Mouse (Mus musculus): ENCODE data around the gene Recql5. TPM values are rescaled to one million over a fixed set of nuclear protein-coding genes. Genes with fewer than 3 reads are reported as not detected.

Gene Recql5
- polyA plus RNA-seq (2012; fragmentation: generic; extraction: Trizol) = 10 to 100 TPM in 1 of 2 experiments, 1 to 10 TPM in 1; 8.6 to 17.7 TPM

DNA sequence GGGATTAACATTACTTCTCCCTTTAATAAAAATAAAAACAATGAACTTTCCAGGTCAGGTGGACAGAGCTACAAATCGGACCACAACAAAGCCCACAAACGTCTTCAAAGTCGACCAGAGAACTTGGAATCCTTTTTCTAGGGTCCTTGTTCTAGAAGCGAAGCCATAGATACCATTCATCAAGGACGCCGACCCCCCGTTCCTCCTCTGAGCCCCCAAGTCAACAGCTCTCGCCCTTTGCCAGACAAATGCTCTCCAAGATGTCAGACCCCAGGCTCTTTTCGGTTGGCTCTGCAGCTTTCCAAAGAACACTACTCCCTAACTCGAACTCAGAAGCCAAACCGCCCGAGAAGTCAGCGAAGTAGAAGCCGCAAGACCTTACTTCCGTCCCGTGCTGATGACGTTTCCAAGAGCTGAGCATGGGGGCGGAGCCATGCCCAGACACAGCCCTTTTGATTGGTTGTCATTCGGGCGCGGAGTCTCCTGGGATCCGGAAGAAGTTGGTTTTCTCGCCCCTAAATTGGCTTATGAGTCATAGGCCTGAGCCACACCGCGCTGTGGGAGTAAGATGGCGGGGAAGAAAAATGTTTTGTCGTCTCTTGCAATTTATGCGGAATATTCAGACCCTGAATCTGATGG is at the start of gene Recql5, which contains the start of gene Sap30bp:
TSS of gene Recql5 (minus strand) at position 370 of the 639 bp plus-strand sequence.
TSS of gene Sap30bp (plus strand) at position 175 of the 639 bp plus-strand sequence.

DNA sequence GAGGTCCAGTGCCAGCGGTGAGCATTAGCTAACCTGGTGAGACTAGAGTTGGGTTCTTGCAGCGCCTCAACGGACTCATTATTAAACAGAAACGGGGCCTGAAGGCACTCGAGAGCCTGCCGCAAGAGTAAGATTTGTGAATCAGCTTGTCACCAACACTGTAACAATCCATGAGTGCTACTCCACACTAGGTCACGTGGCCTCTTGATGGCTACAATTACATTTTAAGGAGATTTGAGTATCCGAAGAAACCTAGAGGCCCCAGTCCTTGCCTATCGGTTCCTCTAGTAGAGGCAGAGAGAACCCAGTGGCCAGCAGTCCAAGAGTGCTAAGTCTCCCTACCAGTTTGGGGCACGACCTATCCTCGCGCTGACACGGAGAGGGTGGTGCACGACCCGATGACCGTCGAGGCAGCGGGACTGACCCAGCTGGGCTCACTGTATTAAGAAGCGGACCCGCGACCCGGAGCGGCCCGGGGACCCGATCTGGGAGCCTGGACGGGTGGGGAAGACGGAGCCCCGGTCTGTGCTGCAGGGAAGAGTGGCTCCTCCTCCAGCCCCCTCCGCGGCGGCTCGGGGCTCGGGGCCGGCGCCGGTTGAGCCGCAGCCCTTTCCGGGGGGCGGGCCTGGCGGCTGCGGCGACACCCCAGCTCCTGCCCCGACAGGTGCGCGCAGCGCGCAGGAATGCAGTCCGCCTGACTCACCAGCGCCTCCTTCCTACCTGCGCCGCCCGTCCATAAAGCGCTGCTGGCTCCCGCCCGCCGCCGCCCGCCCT is 41.2 kb upstream of the Recql5 start, which contains the start of gene Itgb4:
TSS of gene Itgb4 (plus strand) at position 401 of the 774 bp plus-strand sequence.

GRCm38 (mm10) chr11:115911632-115912376 is 21.5 kb downstream of the Recql5 start, which contains the start of gene Smim6:
Gene Smim6, plus strand, starts transcription at chr11:115912017.

DNA sequence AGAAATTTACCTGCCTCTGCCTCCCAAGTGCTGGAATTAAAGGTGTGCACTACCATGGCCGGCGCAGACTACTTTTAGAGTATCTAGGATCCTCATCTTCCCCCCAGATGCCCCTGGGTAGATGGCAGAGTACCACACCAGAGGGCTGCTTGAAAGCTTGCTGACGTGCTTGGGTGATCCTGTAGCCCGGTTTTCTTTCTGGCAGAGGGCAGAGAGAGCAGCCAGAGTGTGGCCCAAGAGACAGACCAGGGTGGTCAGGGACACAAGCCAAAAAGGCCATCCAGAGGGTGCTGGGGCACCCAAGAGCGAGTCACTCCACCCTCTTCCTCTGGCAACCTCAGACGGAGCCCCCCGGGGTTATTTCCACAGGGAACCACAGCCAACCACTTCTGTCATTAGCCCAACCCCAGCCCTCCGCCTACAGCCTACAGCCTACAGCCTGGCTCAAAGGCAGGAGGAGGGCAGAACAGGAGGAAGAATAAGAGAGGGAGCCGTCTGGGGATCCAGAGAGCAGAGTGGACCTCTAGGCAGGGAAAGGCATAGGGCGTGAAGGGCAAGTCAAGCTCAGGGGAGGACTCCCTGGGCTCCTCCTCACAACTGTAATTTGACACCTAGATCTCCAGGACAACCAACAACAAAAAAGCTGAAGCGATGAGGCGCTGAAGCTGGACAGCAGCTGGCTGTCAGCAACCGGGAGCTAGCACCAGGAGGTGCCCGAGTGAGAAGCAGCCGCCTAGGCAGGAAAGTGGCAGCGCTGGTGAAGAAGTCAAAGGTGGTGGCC is 33.6 kb downstream of the Recql5 start, which contains the start of gene Smim5:
TSS of gene Smim5 (plus strand) at position 481 of the 781 bp plus-strand sequence.

DNA sequence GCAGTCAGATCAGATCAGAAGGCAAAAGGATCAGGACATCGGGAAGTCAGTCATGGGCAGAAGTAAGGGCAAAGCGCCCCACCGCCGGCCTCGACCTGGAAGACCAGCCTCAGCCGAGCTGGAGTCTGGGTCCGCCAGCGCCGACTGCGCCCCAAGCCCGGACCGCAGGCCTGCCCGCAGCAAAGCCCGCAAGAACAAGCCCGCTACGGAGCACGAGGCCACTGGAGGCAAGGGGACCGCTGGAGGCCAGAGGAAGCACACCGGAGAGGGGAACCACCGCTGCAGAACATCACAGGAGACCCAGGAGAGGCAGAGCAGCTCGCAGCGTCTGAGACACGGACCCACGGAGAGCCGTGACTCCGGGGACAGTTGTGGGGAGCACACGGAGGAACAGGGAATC is 74.9 kb downstream of the Recql5 start, which contains the start of gene Myo15b:
TSS of gene Myo15b (plus strand) at position 53 of the 400 bp plus-strand sequence.

Other genes starting within 250 kb of the Recql5 start
- 10 to 100 TPM; 26.7 to 56.0 TPM for gene Grb2, start 224.9 kb downstream of the Recql5 start, polyA plus RNA-seq (2012; fragmentation: generic; extraction: Trizol)
- 10 to 100 TPM in 1 of 2 experiments, 1 to 10 TPM in 1; 9.5 to 37.3 TPM for gene Tmem94, start 168.0 kb downstream of the Recql5 start, polyA plus RNA-seq (2012; fragmentation: generic; extraction: Trizol)
- gene Caskin2, start 119.8 kb downstream of the Recql5 start, polyA plus RNA-seq (2012; fragmentation: generic; extraction: Trizol) = 10 to 100 TPM in 1 of 2 experiments, 1 to 10 TPM in 1; 6.7 to 23.7 TPM
- 10 to 100 TPM; 29.4 to 37.0 TPM for gene Tsen54, start 118.8 kb downstream of the Recql5 start, polyA plus RNA-seq (2012; fragmentation: generic; extraction: Trizol)
- 1 to 10 TPM; 2.5 to 5.7 TPM for gene Llgl2, start 109.4 kb downstream of the Recql5 start, polyA plus RNA-seq (2012; fragmentation: generic; extraction: Trizol)
- gene Myo15b, start 75.1 kb downstream of the Recql5 start, polyA plus RNA-seq (2012; fragmentation: generic; extraction: Trizol) = under 1 TPM in 1 of 2 experiments, not detected in 1; 0.01 TPM
- gene Smim5, start 33.5 kb downstream of the Recql5 start, polyA plus RNA-seq (2012; fragmentation: generic; extraction: Trizol) = 1 to 10 TPM in 1 of 2 experiments, under 1 TPM in 1; 0.22 to 3.3 TPM
- gene Smim6, start 21.5 kb downstream of the Recql5 start, polyA plus RNA-seq (2012; fragmentation: generic; extraction: Trizol) = under 1 TPM in 1 of 2 experiments, not detected in 1; 0.59 TPM
- 10 to 100 TPM; 45.5 to 82.8 TPM for gene Sap30bp, start 195 bp downstream of the Recql5 start, polyA plus RNA-seq (2012; fragmentation: generic; extraction: Trizol)
- gene Itgb4, start 41.2 kb upstream of the Recql5 start, polyA plus RNA-seq (2012; fragmentation: generic; extraction: Trizol) = 1 to 10 TPM in 1 of 2 experiments, under 1 TPM in 1; 0.50 to 5.1 TPM
- gene Galk1, start 79.2 kb upstream of the Recql5 start, polyA plus RNA-seq (2012; fragmentation: generic; extraction: Trizol) = 100 to 1,000 TPM; 149 to 512 TPM
- gene H3f3b, start 94.5 kb upstream of the Recql5 start, polyA plus RNA-seq (2012; fragmentation: generic; extraction: Trizol) = 1,000 to 10,000 TPM in 1 of 2 experiments, 100 to 1,000 TPM in 1; 518 to 1,136 TPM
- 10 to 100 TPM in 1 of 2 experiments, 1 to 10 TPM in 1; 8.4 to 34.8 TPM for gene Unk, start 96.8 kb upstream of the Recql5 start, polyA plus RNA-seq (2012; fragmentation: generic; extraction: Trizol)
- under 1 TPM; 0.48 to 0.70 TPM for gene Unc13d, start 144.5 kb upstream of the Recql5 start, polyA plus RNA-seq (2012; fragmentation: generic; extraction: Trizol)
- 100 to 1,000 TPM; 134 to 264 TPM for gene Wbp2, start 153.5 kb upstream of the Recql5 start, polyA plus RNA-seq (2012; fragmentation: generic; extraction: Trizol)
- gene Trim47, start 193.7 kb upstream of the Recql5 start, polyA plus RNA-seq (2012; fragmentation: generic; extraction: Trizol) = 100 to 1,000 TPM; 116 to 205 TPM
- 1 to 10 TPM; 2.1 to 5.7 TPM for gene Trim65, start 197.7 kb upstream of the Recql5 start, polyA plus RNA-seq (2012; fragmentation: generic; extraction: Trizol)
- 100 to 1,000 TPM in 1 of 2 experiments, 10 to 100 TPM in 1; 77.3 to 156 TPM for gene Mrpl38, start 205.4 kb upstream of the Recql5 start, polyA plus RNA-seq (2012; fragmentation: generic; extraction: Trizol)
- 10 to 100 TPM; 18.7 to 71.2 TPM for gene Fbf1, start 234.7 kb upstream of the Recql5 start, polyA plus RNA-seq (2012; fragmentation: generic; extraction: Trizol)